Mouse (Mus musculus): ENCODE results near the gene Kank2.

Gene Kank2

DNA sequence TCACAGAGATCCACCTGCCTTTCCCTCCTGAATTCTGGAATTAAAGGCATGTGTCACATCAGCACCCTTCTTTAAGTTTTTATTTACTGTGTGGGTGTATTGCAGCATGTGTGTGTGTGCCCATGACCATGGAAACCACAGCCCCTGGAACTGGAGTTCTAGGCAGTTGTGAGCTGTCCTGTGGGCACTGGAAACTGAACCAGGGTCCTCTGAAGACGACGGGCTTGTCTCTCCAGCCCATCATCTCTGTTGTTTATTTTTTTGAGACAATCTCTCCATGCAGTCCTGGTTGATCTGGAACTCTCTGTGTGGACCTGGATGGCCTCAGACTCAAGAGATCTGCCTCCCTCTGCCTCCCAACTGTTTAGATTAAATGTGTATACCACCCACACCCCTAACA lies 81.5 kb downstream of the Kank2 start:
- no peak for DNase-seq (ENCODE audit: low spot score)
